Mouse (Mus musculus) gastrocnemius, postnatal 10 days (tissue): ENCODE results near the gene Mtrf1l. TPM values are rescaled to one million over a fixed set of nuclear protein-coding genes. Genes with fewer than 3 reads are reported as not detected.

Experiments used
- DNase-seq: peaks from one replicate; pipeline ENCODE4 v3.0.0; 2021; ENCODE audit warnings: mixed read lengths
- total RNA-seq, 2 experiments: library from RNA; stranded (reverse); gene quantifications; 2 replicates each; pipeline ENCODE4 v1.2.3; 2021

The Mtrf1l gene
- total RNA-seq, 2 experiments from 2014 or later = 6.9 to 7.2 TPM

DNA sequence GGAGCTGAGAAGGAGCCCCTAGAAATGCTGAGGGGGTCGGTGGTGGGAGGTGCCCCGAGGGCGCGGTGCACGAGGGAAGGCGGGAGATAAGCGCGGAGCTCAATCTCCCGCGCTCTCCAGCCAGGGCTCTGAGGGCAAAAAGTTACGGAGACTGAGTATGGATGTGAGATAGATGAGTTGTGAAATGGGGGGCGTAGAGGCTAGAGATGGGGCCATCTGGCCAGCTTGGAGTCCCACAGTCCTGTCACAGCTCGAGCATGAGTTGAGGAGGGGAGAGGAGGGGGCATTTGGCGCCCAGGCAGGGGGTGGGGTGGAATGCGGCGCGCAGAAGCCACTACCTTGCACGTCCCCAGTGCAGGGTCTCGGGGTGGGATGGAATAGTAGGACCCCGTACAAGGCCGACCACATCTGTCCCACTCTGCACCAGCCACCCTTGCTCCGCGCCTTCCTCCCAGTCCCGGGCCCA, 19.0 kb downstream of the Mtrf1l start:
- DNase-seq = peak; percentile 7

DNA sequence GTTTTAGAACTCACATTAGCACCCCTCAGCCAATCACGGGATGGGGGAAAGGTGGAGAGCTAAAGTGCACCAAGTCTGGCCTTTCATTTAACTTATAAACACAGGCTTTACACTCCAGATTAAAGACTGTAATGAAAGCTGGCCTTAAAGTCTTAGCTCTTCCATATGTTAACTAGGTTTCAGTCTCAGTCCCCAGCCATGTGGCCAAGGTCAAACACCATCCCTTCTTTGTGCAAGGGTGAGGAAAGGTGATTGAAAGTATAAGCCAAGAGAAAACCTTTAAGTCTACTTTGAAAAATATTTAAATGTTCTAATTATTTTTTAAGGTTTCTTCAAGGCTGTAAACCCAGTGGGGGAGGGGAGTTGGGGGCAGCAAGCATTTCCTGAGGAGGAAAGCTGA, 20.0 kb downstream of the Mtrf1l start:
- no peak for DNase-seq

DNA sequence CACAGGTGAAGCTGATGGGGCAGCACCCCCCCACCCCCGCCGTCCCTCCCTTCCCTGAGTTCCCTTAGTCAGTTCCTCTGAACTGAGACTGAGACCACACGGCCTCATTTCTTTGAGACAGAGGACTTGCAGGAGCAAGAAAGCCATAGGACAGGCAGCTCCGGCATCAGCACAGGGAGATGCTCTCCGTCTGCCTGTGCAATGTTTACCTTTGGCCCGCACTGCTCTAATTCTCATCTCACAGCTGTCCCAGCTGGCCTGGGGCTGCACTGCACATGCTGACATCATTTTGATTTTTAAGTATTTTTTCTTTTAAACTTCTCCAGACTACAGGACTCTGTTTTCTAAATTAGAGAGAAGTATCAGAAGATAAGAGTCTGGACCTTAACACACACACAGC, 20.8 kb downstream of the Mtrf1l start:
- DNase-seq = no peak

DNA sequence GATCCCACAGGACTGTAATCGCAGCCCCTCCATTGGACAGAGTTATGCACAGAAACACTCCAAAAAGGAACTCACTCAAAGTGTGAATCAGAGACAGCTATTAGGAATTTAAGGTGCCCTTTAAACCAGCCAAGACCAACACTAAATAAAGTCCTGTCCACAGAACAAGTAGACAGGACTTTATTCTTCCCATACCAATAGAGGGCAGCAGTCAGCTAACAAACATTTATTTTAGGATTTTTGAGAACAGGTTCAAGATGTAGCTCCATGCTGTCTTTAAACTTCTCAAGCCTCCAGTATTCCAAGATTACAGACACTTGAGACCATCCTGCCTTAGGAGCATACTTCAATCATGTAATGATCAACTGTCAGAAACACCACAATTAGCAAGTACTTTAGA, 23.2 kb downstream of the Mtrf1l start:
- DNase-seq = no peak

DNA sequence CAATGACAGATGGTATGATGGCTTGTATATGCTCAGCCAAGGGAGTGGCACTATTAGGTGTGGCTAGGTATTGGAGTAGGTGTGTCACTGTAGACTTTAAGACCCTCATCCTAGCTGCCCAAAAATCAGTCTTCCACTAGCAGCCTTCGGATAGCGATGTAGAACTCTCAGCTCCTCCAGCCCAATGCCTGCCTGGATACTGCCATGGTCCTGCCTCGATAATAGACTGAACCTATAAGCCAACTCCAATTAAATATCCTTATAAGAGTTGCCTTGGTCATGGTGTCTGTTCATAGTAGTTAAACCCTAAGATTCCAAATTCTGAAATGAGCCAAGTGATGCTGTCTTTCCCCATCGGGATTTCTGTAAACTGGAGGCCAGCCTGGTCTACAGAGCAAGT, 25.6 kb downstream of the Mtrf1l start:
- no peak for DNase-seq

DNA sequence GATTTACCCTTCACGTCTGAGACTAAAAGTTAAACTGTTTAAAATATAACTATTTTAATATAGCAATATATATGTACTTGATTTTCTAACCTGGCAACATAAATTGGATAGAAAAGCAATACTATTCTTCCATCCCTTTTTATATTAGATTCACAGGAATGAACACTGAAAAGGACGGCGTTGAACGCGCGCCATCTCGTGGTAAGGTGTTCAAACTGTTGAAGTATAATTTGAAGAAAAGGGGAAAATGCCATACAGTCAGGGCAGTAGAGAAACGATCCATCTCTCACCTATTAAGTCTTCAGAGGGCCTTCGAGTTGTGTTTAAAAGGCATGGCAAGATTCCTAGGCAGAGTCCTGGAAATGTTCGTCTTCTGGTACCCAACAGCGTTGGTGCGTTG, 33.1 kb downstream of the Mtrf1l start:
- peak; percentile 63 for DNase-seq

DNA sequence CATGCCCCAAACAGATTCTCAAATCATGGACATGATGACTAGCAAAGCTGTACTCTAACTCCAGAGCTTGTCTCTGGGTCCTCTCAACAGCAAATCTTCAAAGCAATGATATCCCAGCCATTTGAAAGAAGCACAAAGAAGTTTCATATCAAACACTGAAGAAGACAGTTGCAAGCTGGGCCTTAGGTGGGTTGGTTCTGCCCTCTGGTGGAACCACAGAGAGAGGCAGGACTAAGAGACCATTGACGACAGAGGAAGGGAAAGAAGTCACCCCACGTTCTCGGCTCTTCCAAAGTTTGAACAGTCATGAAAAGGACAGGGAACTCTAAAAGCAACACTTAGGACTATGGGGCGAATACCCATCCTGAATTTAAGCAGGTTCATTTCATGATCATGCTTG, 36.8 kb downstream of the Mtrf1l start:
- DNase-seq = no peak

Other genes with a start within 250 kb of the Mtrf1l start
- gene Myct1, start 230.1 kb downstream of the Mtrf1l start, total RNA-seq = 10 to 100 TPM in 1 of 2 experiments, 1 to 10 TPM in 1; 8.6 to 10.2 TPM
- gene Vip, start 184.7 kb downstream of the Mtrf1l start, total RNA-seq = under 1 TPM in 1 of 2 experiments, not detected in 1; 0.14 TPM
- 1 to 10 TPM; 4.4 to 5.6 TPM for gene Fbxo5, start 18.3 kb downstream of the Mtrf1l start, total RNA-seq
- under 1 TPM; 0.23 to 0.63 TPM for gene Rgs17, start 98.5 kb upstream of the Mtrf1l start, total RNA-seq